Mouse (Mus musculus) lung, adult 10 weeks (tissue): ENCODE measurements around the gene Abcb8. TPM values are rescaled to one million over a fixed set of nuclear protein-coding genes. Genes with fewer than 3 reads are reported as not detected.

ENCODE experiments used
- polyA plus RNA-seq: library from polyadenylated mRNA; stranded (reverse); fragments of 350-450 nt; fragmentation: Illumina TruSeq; extraction: RNeasy Lipid Tissue Mini Kit (QIAGEN cat#74804); gene quantifications from one replicate; pipeline ENCODE4 v1.2.3, GENCODE M21; 2014; ENCODE audit warnings: low read depth, low replicate concordance; ENCODE audit not compliant: insufficient read depth

Abcb8 gene
- polyA plus RNA-seq: 12.1 TPM

DNA sequence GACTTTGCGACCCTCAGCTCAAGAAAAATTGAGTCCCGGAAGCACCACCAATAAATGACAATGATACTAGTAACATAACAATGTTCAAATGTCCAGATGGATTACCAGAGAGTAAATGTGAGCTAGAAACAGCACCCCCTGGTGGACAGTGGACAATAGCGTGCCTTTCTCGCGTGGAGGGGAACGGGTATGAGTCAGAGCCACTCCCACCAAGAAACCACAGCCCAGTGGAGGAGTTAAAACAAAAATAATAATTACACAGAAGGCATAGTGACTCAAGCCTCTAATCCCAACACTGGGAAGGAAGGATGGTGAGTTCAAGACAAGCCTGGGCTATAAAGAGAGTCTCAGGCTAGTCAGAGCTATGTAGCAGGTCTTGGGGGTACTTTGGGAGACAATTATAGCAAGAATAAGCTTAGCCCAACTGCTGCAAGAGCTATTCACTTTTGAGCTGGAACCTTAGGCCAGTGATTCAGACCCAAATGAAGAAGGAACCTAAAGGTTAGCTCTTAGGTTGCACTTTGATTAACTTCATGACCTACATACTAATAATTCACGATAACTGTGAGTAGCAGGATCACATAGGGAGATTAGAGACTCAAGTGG, at the start of gene Abcb8:
Abcb8 (plus strand) TSS at position 272 of the 606 bp plus-strand sequence.

DNA sequence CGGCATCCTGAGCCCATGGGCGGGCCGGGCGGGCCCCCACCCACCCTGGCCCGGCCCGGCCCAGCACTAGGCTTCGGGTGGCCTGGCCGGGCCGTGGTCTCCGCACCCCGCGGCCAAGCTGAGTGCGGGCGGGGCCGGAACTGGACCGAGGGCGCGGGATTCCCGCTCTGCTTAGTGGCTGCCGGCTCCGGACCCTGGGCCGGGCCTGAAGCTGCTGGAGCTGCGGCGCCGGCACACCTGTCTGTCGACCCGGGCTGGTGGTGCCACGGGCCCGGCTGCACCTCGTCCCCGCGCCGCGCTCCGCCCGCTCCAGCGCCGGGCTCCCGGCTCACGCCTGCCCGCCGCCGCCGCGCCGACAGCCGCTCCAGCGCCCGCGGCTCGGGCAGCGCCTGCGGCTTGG, 42.2 kb upstream of the Abcb8 start, which contains the start of gene Kcnh2:
Kcnh2 (minus strand) TSS at position 327 of the 400 bp plus-strand sequence.

GRCm38 (mm10) chr5:24364508-24364907, 29.0 kb upstream of the Abcb8 start, which contains the start of gene Nos3:
Nos3 (plus strand) TSS chr5:24364810.

GRCm38 (mm10) chr5:24391864-24392263, 1.6 kb upstream of the Abcb8 start, which contains the start of gene Atg9b:
Atg9b (minus strand) TSS chr5:24392143.

DNA sequence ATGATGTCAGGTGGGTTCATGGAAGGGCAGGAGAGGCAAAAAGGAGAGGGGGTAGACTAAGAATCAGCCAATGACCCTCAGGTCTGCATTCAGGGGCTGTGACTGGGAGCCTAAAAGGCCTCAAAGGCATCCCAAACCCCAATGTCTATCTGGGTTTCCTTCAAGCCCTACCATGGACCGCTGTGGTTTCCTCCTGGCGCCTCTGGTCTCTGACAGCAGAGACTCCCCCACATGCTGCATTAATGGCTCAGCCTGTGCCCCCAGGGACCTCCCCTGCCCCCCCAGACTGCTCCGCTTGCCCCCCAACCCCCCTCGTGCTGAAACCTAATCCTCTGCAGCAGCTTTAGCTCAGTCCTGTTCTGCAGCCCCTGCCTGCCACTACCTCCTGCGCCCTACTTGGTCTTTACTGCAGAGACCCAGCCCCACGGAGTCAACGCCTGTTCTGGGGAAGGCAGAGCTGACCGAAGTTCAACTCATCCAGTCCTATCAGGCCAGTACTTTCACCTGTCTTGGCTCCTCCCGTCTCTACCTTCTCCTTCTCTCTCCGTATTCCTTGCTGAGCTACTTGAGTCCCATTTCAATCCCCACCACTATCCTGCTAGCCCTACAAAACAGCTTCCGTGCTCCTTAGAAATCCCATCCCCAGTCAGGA, 19.7 kb downstream of the Abcb8 start, which contains the start of gene Asic3:
Asic3 (plus strand) TSS at position 351 of the 652 bp plus-strand sequence.

DNA sequence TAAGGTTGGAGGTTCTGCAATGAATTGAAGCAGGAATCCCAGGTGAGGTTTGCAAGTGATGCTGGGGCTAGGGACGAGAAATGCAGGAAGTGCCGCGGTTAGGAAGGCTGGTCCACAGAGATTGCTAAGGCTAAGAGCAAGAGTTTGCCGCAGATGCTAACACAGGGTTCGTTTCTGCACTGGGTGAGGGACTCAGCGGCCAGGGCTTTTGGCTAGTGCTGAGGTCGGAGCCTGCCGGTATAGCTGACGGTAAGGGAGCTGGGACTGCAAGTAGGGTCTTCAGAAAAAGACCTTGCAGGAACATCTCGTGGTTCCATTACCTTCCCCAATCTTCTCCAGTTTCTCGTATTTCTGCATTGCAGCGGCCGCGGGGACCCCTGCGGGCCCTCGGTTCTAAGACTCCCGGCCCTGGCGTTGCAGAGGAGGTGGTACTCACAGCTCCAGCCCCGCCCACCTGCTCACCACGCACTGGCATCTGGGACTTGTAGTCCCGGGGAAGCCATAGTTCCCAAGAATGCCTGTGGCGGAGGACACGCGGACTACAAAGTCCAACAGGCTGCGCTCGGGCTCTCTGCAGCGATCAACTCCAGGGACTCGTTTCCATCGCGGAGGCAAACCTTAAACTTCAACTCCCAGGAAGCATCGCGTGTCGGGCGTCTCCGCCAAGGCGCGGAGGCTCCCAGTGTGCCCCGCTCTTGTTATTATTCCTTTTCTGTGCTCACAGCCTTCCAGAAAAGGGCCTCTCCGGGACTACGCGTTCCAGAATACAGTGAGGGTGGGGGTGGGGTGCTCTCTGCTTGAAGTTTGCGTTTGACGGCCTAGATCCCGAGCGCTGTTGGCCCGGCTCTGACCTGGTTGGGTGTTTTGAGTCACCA, 29.9 kb downstream of the Abcb8 start, which contains the start of the genes Cdk5 and Slc4a2:
Cdk5 (minus strand) TSS at position 402 of the 875 bp plus-strand sequence.
Slc4a2 (plus strand) TSS at position 709 of the 875 bp plus-strand sequence.

GRCm38 (mm10) chr5:24444746-24445427, 51.4 kb downstream of the Abcb8 start, which contains the start of gene Fastk:
Fastk (minus strand) TSS chr5:24445287.

DNA sequence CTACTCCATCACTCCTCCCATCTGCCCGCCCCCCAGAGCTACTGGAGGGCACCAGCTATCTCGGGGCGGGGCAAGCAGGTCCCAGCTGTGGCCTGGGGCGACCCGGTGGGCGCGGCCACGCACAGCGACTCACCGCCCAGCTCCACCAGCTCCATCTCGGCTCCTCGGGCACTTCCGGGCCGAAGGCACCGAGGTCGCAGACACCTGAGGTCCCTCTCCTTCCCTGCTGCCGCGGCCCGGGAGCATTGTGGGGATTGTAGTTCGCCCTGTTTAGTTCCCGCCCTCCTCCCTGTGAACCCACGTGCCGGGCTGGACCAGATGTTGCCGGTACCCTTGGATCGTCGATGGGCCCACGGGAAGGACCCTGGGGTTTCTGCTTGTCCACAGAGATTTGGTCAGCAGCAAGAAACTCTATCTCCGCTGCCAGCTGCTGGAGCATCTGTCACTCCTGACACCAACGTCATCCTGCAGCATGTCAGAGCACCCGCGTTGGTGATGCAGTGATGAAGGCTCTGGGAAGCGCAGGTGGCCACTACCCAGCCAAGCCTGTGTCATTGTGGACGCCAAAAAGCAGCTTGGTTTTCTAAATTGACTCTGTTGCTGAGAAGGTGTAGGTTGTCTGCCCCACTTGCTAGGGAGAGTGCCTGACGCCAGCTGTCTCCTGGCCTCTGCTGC, 54.3 kb downstream of the Abcb8 start, which contains the start of gene Tmub1:
Tmub1 (minus strand) TSS at position 231 of the 675 bp plus-strand sequence.

DNA sequence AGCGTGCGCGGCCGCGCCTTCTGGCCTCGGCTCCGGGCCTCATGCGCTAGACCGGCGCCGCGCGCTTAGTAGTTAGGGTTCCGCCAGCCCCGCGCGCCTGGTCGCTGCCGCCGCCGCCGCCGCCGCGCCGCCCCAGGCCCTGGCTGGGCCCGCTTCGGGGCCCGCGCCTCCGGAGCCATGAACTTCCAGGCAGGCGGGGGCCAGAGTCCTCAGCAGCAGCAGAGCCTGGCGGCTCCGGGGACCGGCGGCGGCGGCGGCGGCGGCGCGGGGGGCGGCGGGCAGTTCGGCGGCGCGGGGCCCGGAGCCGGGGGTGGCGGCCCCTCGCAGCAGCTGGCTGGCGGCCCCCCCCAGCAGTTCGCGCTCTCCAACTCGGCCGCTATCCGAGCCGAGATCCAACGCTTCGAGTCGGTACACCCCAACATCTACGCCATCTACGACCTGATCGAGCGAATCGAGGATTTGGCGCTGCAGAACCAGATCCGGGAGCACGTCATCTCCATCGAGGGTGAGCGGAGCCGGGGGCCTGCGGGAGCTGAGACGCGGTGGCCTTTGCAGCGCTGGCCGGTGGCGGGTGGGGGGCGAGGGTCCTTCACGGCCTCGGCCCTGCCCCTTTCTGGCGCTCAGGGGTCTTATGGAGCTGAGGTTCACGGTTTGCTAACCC, 58.7 kb downstream of the Abcb8 start, which contains the start of gene Agap3:
Agap3 (plus strand) TSS at position 148 of the 661 bp plus-strand sequence.

Other genes starting within 250 kb of the Abcb8 start
- 3.5 TPM for gene Nupl2, start 228.7 kb upstream of the Abcb8 start, polyA plus RNA-seq
- gene Kcnh2, start 42.1 kb upstream of the Abcb8 start, polyA plus RNA-seq: 6.5 TPM
- gene Nos3, start 28.9 kb upstream of the Abcb8 start, polyA plus RNA-seq: 5.8 TPM
- gene Atg9b, start 1.5 kb upstream of the Abcb8 start, polyA plus RNA-seq: 0.32 TPM
- gene Asic3, start 19.7 kb downstream of the Abcb8 start, polyA plus RNA-seq: not detected
- 23.5 TPM for gene Cdk5, start 29.9 kb downstream of the Abcb8 start, polyA plus RNA-seq
- gene Slc4a2, start 30.2 kb downstream of the Abcb8 start, polyA plus RNA-seq: 23.9 TPM
- gene Fastk, start 51.6 kb downstream of the Abcb8 start, polyA plus RNA-seq: 37.4 TPM
- 15.2 TPM for gene Tmub1, start 54.2 kb downstream of the Abcb8 start, polyA plus RNA-seq
- gene Agap3, start 58.5 kb downstream of the Abcb8 start, polyA plus RNA-seq: 57.4 TPM
- gene Gbx1, start 133.5 kb downstream of the Abcb8 start, polyA plus RNA-seq: 0.07 TPM
- gene Asb10, start 147.3 kb downstream of the Abcb8 start, polyA plus RNA-seq: 0.51 TPM
- not detected for gene 4931409K22Rik, start 163.1 kb downstream of the Abcb8 start, polyA plus RNA-seq
- gene Abcf2, start 183.8 kb downstream of the Abcb8 start, polyA plus RNA-seq: 28.4 TPM
- gene Chpf2, start 193.1 kb downstream of the Abcb8 start, polyA plus RNA-seq: 12.6 TPM
- gene Smarcd3, start 230.7 kb downstream of the Abcb8 start, polyA plus RNA-seq: 12.3 TPM